Mouse (Mus musculus): Measurements from ENCODE around the gene Uba7.

- TF ChIP-seq TAL1 (IDR thresholded peaks at IDR 0.05; ENCODE audit: low read length), result no peak
- no peak for TF ChIP-seq GABPA (IDR thresholded peaks at IDR 0.05; ENCODE audit: low read depth, low read length)
These were observed 41.8 kb downstream of the Uba7 start for GRCm38 (mm10) chr9:108017127-108017526.

Measured in MEL (cell line).